Mouse (Mus musculus): ENCODE results near the gene Opn5. TPM values are rescaled to one million over a fixed set of nuclear protein-coding genes. Genes with fewer than 3 reads are reported as not detected.

The Opn5 gene
- polyA plus RNA-seq, 1 experiment from 2014 or later = not detected

DNA sequence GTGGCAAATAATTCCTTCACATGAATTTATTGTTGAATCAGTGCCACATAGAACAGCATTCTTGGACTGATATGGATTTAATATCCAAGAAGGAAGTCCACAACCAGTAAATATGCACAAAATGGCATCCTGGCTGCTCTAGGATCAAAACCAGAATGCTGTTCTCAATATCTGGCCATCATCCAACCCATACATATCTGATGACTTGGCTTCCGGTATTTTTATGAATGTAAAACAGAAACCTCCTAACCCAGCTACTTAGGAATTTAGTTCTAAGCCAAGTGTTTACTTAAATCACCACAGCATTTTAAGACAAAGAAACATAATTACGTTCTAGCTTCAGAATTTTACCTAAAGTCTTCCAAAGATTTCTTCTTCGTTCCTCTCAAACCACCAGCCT lies 31.0 kb downstream of the Opn5 start:
- no peaks in the 10 kb centered on the region for H3K9me3 ChIP-seq
- no peak overlapping the region for H3K9ac ChIP-seq
- ATAC-seq (ENCODE audit: insufficient number of reproducible peaks, insufficient read depth, low FRiP score, low TSS enrichment, low read depth) = no peak
- no peak overlapping the region for H3K4me2 ChIP-seq
- H3K27ac ChIP-seq = no peak overlapping the region
- peaks cover 14% of the 10 kb centered on the region for H3K4me1 ChIP-seq
- H3K36me3 ChIP-seq = no peaks in the 10 kb centered on the region
- H3K4me3 ChIP-seq = no peak overlapping the region
- WGBS = 48% methylated on average over 3 of the region's 3 CpGs
- no peaks in the 10 kb centered on the region for H3K27me3 ChIP-seq

DNA sequence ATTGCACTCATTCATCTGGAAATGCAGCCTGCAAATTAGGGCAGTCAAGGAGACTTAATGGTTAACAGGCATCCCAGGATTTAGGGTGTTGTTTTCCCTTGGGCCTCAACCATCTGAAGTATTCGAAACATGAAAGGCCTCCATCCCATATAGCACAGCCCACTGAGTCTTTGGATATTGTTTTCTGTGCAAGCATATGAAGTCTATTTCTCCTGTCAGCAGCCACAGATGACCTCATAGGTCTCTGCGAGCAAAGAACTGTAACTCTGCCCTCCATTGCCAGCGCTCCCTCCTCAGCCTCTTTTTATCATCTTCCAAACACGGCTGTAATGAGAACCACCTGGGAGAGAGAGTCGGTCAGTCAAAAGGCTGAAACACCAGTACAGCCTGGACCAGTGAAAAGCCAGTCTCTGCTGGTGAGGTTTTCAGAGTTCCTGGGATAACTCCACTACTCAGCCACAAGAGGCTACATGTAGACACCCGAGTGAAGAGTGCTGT lies 34.5 kb downstream of the Opn5 start:
- Histone ChIP-seq H3K4me3 (no peak overlapping the region), H3K9ac (no peak overlapping the region), H3K4me2 (peak overlapping the region; percentile 16), H3K36me3 (no peaks in the 10 kb centered on the region), H3K27ac (no peak overlapping the region), H3K4me1 (peaks cover 14% of the 10 kb centered on the region), H3K9me3 (no peaks in the 10 kb centered on the region), H3K27me3 (no peaks in the 10 kb centered on the region)
- ATAC-seq (ENCODE audit: insufficient number of reproducible peaks, insufficient read depth, low FRiP score, low TSS enrichment, low read depth) = peak; percentile 20; the same call in 1 of the 2 replicates
- 10% methylated on average over 6 of the region's 6 CpGs for WGBS

DNA sequence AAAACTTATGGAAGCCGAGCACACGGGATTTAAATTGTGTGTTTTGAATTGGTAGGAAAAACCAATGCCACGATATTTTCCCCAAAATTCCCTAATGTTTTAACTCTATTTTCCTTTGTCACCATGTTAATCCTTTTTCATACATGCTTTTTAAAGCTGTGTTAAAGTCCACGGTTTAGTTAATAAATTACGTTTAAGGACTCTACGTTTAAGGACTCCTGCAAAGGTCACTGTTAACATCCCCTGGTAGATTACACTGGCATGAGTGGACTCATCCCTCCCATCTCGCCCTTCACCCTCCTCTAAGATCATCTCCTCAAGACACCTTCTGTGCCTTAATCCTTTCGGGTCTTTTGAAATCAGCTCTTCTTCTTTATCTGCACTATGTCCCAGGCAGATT lies 37.4 kb downstream of the Opn5 start:
- Histone ChIP-seq H3K27me3 (no peaks in the 10 kb centered on the region), H3K4me1 (peaks cover 10% of the 10 kb centered on the region), H3K9me3 (no peaks in the 10 kb centered on the region), H3K9ac (no peak overlapping the region), H3K27ac (no peak overlapping the region), H3K4me2 (no peak overlapping the region), H3K36me3 (no peaks in the 10 kb centered on the region), H3K4me3 (no peak overlapping the region)
- 88% methylated on average over 8 of the region's 8 CpGs for WGBS
- ATAC-seq (ENCODE audit: insufficient number of reproducible peaks, insufficient read depth, low FRiP score, low TSS enrichment, low read depth) = no peak

DNA sequence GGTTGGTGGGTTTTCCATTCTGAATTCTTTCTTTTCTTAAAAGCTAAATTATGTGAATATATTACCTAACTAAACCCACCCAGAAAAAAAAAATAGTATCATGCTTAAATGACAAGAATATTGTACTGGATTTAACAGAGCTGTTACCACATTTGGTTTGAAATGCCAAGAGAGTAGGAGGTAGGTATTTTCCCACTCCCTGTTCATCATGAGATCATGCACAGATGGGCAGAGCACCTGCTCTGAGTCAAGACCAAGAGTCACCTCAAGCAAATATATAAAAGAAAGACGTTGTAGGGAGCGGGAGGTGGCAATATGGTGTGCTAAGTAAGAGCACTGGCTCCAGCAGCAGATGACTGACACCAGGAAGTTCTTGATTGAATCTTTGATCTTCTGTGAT lies 61.6 kb downstream of the Opn5 start:
- Histone ChIP-seq H3K27me3 (no peaks in the 10 kb centered on the region), H3K4me1 (no peaks in the 10 kb centered on the region), H3K4me2 (no peak overlapping the region), H3K9ac (no peak overlapping the region), H3K27ac (no peak overlapping the region), H3K9me3 (no peaks in the 10 kb centered on the region), H3K4me3 (no peak overlapping the region), H3K36me3 (no peaks in the 10 kb centered on the region)
- ATAC-seq (ENCODE audit: insufficient number of reproducible peaks, insufficient read depth, low FRiP score, low TSS enrichment, low read depth) = no peak
- 80% methylated on average over 2 of the region's 2 CpGs for WGBS

DNA sequence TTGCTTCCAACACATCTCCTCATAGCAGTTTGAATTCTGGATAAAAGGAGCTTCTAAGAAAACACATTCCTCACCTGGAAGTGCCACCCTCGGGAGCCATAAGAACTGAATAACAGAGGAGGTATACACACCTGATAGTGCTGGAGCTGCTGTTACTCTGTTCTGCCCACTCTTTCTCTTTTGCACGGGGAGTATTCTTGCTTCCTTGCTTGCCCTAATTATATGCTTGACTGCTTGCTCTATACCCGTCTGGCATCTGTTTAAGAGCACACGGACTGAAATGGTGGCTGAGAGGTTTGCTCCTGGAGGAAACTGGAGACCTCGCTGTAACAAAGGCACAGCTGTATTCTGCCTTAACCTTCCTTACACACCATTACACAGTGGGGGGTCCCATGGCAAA lies 81.0 kb downstream of the Opn5 start:
- Histone ChIP-seq H3K27ac (no peak overlapping the region), H3K9me3 (no peaks in the 10 kb centered on the region), H3K4me3 (no peak overlapping the region), H3K9ac (no peak overlapping the region), H3K27me3 (no peaks in the 10 kb centered on the region), H3K4me2 (no peak overlapping the region), H3K36me3 (no peaks in the 10 kb centered on the region), H3K4me1 (no peaks in the 10 kb centered on the region)
- WGBS = 29% methylated on average over 5 of the region's 5 CpGs
- no peak for ATAC-seq (ENCODE audit: insufficient number of reproducible peaks, insufficient read depth, low FRiP score, low TSS enrichment, low read depth)

DNA sequence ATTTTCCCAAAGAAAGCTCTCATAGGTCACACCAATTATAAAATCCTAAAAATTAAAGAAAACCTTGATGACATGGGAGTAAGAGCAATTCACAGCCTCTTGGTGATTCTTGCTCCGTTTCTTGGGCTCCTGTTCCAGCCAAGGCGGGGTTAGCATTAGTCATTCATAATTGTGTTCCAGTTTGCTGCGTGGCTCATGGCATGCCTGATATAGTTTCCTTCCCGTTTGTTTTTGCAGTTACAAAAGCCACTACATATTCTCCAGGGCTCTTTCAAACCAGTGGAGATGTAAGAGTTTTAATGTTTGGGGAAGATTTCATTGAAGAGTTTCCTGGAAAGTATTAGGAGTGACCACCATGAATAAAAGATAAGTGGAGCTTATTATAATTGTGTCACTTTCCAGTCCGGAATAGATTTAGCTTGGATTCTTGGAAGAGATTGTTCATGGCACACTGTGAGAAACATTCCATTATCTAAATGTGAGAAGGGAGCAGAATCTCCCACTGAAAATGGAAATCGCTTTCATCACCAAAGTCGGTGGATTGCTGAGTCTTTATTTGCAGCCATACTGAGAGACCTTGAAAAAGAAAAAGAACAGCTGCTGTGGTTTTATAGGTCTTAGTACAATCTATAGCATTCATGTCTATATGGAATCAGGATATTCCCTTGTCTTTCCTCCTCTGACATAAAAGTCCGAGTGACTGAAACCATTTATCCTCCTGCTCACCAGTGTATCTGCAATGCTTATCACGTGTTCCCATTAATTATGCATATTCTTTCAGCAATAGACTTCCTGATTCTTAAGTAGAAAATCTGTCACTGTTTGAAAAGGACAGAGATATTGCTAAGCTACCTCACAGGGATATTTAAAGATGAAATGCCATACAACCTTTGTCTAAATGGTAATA lies 101.6 kb downstream of the Opn5 start:
- no peaks in the 10 kb centered on the region for H3K4me1 ChIP-seq
- no peak for ATAC-seq (ENCODE audit: insufficient number of reproducible peaks, insufficient read depth, low FRiP score, low TSS enrichment, low read depth)
- 66% methylated on average over 9 of the region's 9 CpGs for WGBS
- H3K9me3 ChIP-seq = no peaks in the 10 kb centered on the region
- no peak overlapping the region for H3K27ac ChIP-seq
- H3K27me3 ChIP-seq = no peaks in the 10 kb centered on the region
- H3K4me3 ChIP-seq = no peak overlapping the region
- no peak overlapping the region for H3K9ac ChIP-seq
- no peak overlapping the region for H3K4me2 ChIP-seq
- H3K36me3 ChIP-seq = no peaks in the 10 kb centered on the region

Other genes with a start within 250 kb of the Opn5 start
- 0.62 and 0.87 TPM in 2 replicates for gene Adgrf4, start 80.9 kb upstream of the Opn5 start, polyA plus RNA-seq (2015; fragmentation: Nextera tagmentation; extraction: Ambion mirVana)
- gene Adgrf2, start 130.8 kb upstream of the Opn5 start, polyA plus RNA-seq (2015; fragmentation: Nextera tagmentation; extraction: Ambion mirVana) = 0.14 and 0.25 TPM in 2 replicates